Mouse (Mus musculus) MEL (cell line): ENCODE results near the gene Ptpre. TPM values are rescaled to one million over a fixed set of nuclear protein-coding genes. Genes with fewer than 3 reads are reported as not detected.

Source experiments
- DNase-seq: peaks from one replicate; pipeline ENCODE4 v3.0.0; 2011; ENCODE audit warnings: low read depth, low spot score
- H3K27ac ChIP-seq: 2 replicates; pipeline ENCODE4 v1.5.1; 2012; ENCODE audit warnings: low read depth, mild to moderate bottlenecking, control low read depth, low read length, moderate library complexity; ENCODE audit not compliant: control insufficient read depth
- H3K27me3 ChIP-seq, 2 experiments: fragments of 150-350 bp in 1 of 2; sonication (generic) in 1 of 2; 2 replicates each; pipeline ENCODE4 v1.6.1; 2012; ENCODE audit warnings: low read length in 2 of 2, mild to moderate bottlenecking in 2 of 2, improper control_type of control experiment in 1 of 2, moderate library complexity in 1 of 2; ENCODE audit not compliant: insufficient read depth in 2 of 2, control insufficient read depth in 1 of 2
- H3K36me3 ChIP-seq, 2 experiments: 2 replicates each; pipeline ENCODE4 v1.6.1; 2012 to 2014; ENCODE audit warnings: low read length in 2 of 2, improper control_type of control experiment in 1 of 2, inconsistent platforms in 1 of 2, mild to moderate bottlenecking in 1 of 2; ENCODE audit not compliant: insufficient read depth in 2 of 2, control insufficient read depth in 1 of 2
- H3K4me1 ChIP-seq, 2 experiments: fragments of 150-350 bp in 1 of 2; sonication (generic) in 1 of 2; 2 replicates each; pipeline ENCODE4 v1.6.1; 2012; ENCODE audit warnings: low read length in 2 of 2, improper control_type of control experiment in 1 of 2, mild to moderate bottlenecking in 1 of 2; ENCODE audit not compliant: insufficient read depth in 2 of 2, control insufficient read depth in 1 of 2
- H3K4me3 ChIP-seq, 2 experiments: fragments of 150-350 bp in 1 of 2; sonication (generic) in 1 of 2; 2 replicates each; pipeline ENCODE4 v1.5.1; 2012; ENCODE audit warnings: low read depth in 2 of 2, low read length in 2 of 2, mild to moderate bottlenecking in 2 of 2, moderate library complexity in 2 of 2, control low read depth in 1 of 2, improper control_type of control experiment in 1 of 2; ENCODE audit not compliant: control insufficient read depth in 1 of 2, insufficient read depth in 1 of 2
- H3K79me2 ChIP-seq: 2 replicates; pipeline ENCODE4 v1.6.1; 2012; ENCODE audit warnings: mild to moderate bottlenecking, low read length, moderate library complexity; ENCODE audit not compliant: control insufficient read depth, poor library complexity, insufficient read depth
- H3K9ac ChIP-seq: 2 replicates; pipeline ENCODE4 v1.6.1; 2012; ENCODE audit warnings: low read depth, mild to moderate bottlenecking, control low read depth, low read length, moderate library complexity; ENCODE audit not compliant: control insufficient read depth, poor library complexity, severe bottlenecking
- H3K9me3 ChIP-seq: fragments of 150-350 bp; sonication (generic); replicated peaks from 2 replicates; pipeline ENCODE4 v1.6.1; 2012; ENCODE audit warnings: mild to moderate bottlenecking, low read length, improper control_type of control experiment, moderate library complexity; ENCODE audit not compliant: insufficient read depth
- BHLHE40 ChIP-seq: IDR thresholded peaks from 2 replicates; pipeline ENCODE4 v1.6.1; 2012; ENCODE audit warnings: low read depth, mild to moderate bottlenecking, inconsistent platforms, low read length, improper control_type of control experiment, borderline replicate concordance
- EP300 ChIP-seq, 2 experiments: IDR thresholded peaks; 2 replicates each; pipeline ENCODE4 v1.6.1; 2011; ENCODE audit warnings: improper control_type of control experiment in 2 of 2, low read length in 2 of 2, low read depth in 1 of 2, mild to moderate bottlenecking in 1 of 2
- ETS1 ChIP-seq: IDR thresholded peaks from 2 replicates; pipeline ENCODE4 v1.6.1; 2012; ENCODE audit warnings: low read depth, mild to moderate bottlenecking, inconsistent platforms, low read length, improper control_type of control experiment, moderate library complexity
- GATA1 ChIP-seq: IDR thresholded peaks from 2 replicates; pipeline ENCODE4 v1.6.1; 2011; ENCODE audit warnings: low read depth, low read length, improper control_type of control experiment
- JUND ChIP-seq: IDR thresholded peaks from 2 replicates; pipeline ENCODE4 v1.6.1; 2011; ENCODE audit warnings: low read depth, mild to moderate bottlenecking, improper control_type of control experiment, low read length
- MAX ChIP-seq: IDR thresholded peaks from 2 replicates; pipeline ENCODE4 v1.6.1; 2011; ENCODE audit warnings: low read length, improper control_type of control experiment
- MYC ChIP-seq: IDR thresholded peaks from 2 replicates; pipeline ENCODE4 v1.6.1; 2011; ENCODE audit warnings: low read depth, mild to moderate bottlenecking, low read length, improper control_type of control experiment, moderate library complexity
- NELFE ChIP-seq: IDR thresholded peaks from 2 replicates; pipeline ENCODE4 v1.6.1; 2011; ENCODE audit warnings: low read depth, low read length, improper control_type of control experiment
- POLR2AphosphoS5 ChIP-seq: IDR thresholded peaks from 2 replicates; pipeline ENCODE4 v1.6.1; 2012; ENCODE audit warnings: low read depth, borderline replicate concordance, mild to moderate bottlenecking, inconsistent platforms, low read length, moderate library complexity, mixed read lengths
- RCOR1 ChIP-seq: IDR thresholded peaks from 2 replicates; pipeline ENCODE4 v1.6.1; 2012; ENCODE audit warnings: low read depth, mild to moderate bottlenecking, inconsistent platforms, low read length, improper control_type of control experiment
- SIN3A ChIP-seq: IDR thresholded peaks from 2 replicates; pipeline ENCODE4 v1.6.1; 2012; ENCODE audit warnings: low read length, improper control_type of control experiment, inconsistent platforms
- TAL1 ChIP-seq: IDR thresholded peaks from 2 replicates; pipeline ENCODE4 v1.6.1; 2012; ENCODE audit warnings: mild to moderate bottlenecking, inconsistent platforms, low read length, moderate library complexity, mixed read lengths
- TCF12 ChIP-seq: IDR thresholded peaks from 2 replicates; pipeline ENCODE4 v1.6.1; 2014; ENCODE audit warnings: low read depth, mild to moderate bottlenecking, inconsistent platforms, low read length, improper control_type of control experiment, moderate library complexity
- USF1 ChIP-seq: IDR thresholded peaks from 2 replicates; pipeline ENCODE4 v1.6.1; 2014; ENCODE audit warnings: low read depth, mild to moderate bottlenecking, inconsistent platforms, low read length, improper control_type of control experiment, moderate library complexity
- ZKSCAN1 ChIP-seq: IDR thresholded peaks from 2 replicates; pipeline ENCODE4 v1.6.1; 2012; ENCODE audit warnings: low read depth, mild to moderate bottlenecking, inconsistent platforms, low read length, improper control_type of control experiment, moderate library complexity
- ZNF384 ChIP-seq: IDR thresholded peaks from 2 replicates; pipeline ENCODE4 v1.6.1; 2012; ENCODE audit warnings: low read depth, mild to moderate bottlenecking, inconsistent platforms, low read length, improper control_type of control experiment
- polyA plus RNA-seq, 2 experiments: library from polyadenylated mRNA; stranded (reverse) in 1 of 2; unstranded in 1 of 2; fragments of >175 nt in 1 of 2; fragments of >200 nt in 1 of 2; gene quantifications; 2 replicates each; pipeline versions ENCODE4 v1.2.1 to v1.2.4; 2012; ENCODE audit warnings: low replicate concordance in 2 of 2, low read depth in 1 of 2; ENCODE audit not compliant: insufficient read length in 2 of 2, insufficient read depth in 1 of 2, missing spikeins in 1 of 2
- total RNA-seq: library from RNA; depleted of rRNA; stranded (reverse); fragments of 300-350 nt; gene quantifications from 2 replicates; pipeline ENCODE4 v1.2.3, GENCODE M21; 2012

Ptpre gene
- total and polyA plus RNA-seq, 3 experiments: 4.9 to 12.9 TPM; not detected in 1

GRCm38 (mm10) chr7:135608208-135608607 is 70.9 kb downstream of the Ptpre start:
- Histone ChIP-seq H3K4me1 (peaks cover 4 to 43% of the 10 kb centered on the region in 2 experiments; a peak in 3 of 4 replicates), H3K79me2 (no peaks in the 10 kb centered on the region), H3K9ac (no peak overlapping the region), H3K9me3 (no peaks in the 10 kb centered on the region), H3K4me3 (no peak overlapping the region), H3K27ac (peak overlapping the region; percentile 44; the same call in 1 of the 2 replicates), H3K27me3 (no peaks in the 10 kb centered on the region), H3K36me3 (peaks cover 0 to 36% of the 10 kb centered on the region in 2 experiments; a peak in 2 of 4 replicates)
- TF ChIP-seq TAL1 (0 out of 2 replicates have a peak, but pooled peaks have one; percentile 24), ZNF384 (peak; percentile 75), BHLHE40 (no peak), EP300 (IDR thresholded peaks at IDR 0.05; ENCODE audit: low read depth in 1 of 2, low read length in 2 of 2) (peak; percentile 45 to 48), RCOR1 (peak; percentile 58; the same call in 1 of the 2 replicates), ETS1 (0 out of 2 replicates have a peak, but pooled peaks have one; percentile 12), GATA1 (peak; percentile 55), USF1 (no peak), ZKSCAN1 (no peak)
- DNase-seq: no peak

GRCm38 (mm10) chr7:135609028-135609427 is 71.7 kb downstream of the Ptpre start:
- H3K9ac ChIP-seq: no peak overlapping the region
- no peak for DNase-seq
- TF ChIP-seq EP300 (IDR thresholded peaks at IDR 0.05; ENCODE audit: low read depth in 1 of 2, low read length in 2 of 2): peak; percentile 48 to 68
- TF ChIP-seq MAX: no peak
- TF ChIP-seq SIN3A: 0 out of 2 replicates have a peak, but pooled peaks have one; percentile 28
- TF ChIP-seq NELFE: no peak
- 0 out of 2 replicates have a peak, but pooled peaks have one; percentile 23 for TF ChIP-seq JUND
- TF ChIP-seq BHLHE40: peak; percentile 36; the same call in 1 of the 2 replicates
- TF ChIP-seq POLR2AphosphoS5: no peak
- TF ChIP-seq TCF12: peak; percentile 37; the same call in 1 of the 2 replicates
- 0 out of 2 replicates have a peak, but pooled peaks have one; percentile 21 for TF ChIP-seq TAL1
- TF ChIP-seq GATA1: peak; percentile 72
- TF ChIP-seq ZNF384: peak; percentile 49
- no peak for TF ChIP-seq USF1
- no peak for TF ChIP-seq ZKSCAN1
- TF ChIP-seq ETS1: peak; percentile 36; the same call in 1 of the 2 replicates
- TF ChIP-seq MYC: 0 out of 2 replicates have a peak, but pooled peaks have one; percentile 10
- peak; percentile 80 for TF ChIP-seq RCOR1
- TF ChIP-seq, all 39 proteins: peak for 11
- Histone ChIP-seq H3K4me1 (peaks cover 4 to 43% of the 10 kb centered on the region in 2 experiments; a peak in 3 of 4 replicates), H3K27me3 (no peaks in the 10 kb centered on the region), H3K4me3 (no peak overlapping the region), H3K9me3 (no peaks in the 10 kb centered on the region), H3K79me2 (no peaks in the 10 kb centered on the region), H3K27ac (peak overlapping the region; percentile 44), H3K36me3 (peaks cover 0 to 36% of the 10 kb centered on the region in 2 experiments; a peak in 2 of 4 replicates)
